Mouse (Mus musculus) kidney, postnatal 0 days (tissue): ENCODE measurements around the gene Thoc7. TPM values are rescaled to one million over a fixed set of nuclear protein-coding genes. Genes with fewer than 3 reads are reported as not detected.

Experiments
- ATAC-seq: fragments of 200-750 bp; cut with Nextera tagmentation; replicated peaks from 2 replicates; pipeline ENCODE4 v1.8.0; 2017; ENCODE audit warnings: low read depth, moderate number of reproducible peaks, moderate TSS enrichment, moderate library complexity; ENCODE audit not compliant: low FRiP score
- DNase-seq: peaks from one replicate; pipeline ENCODE4 v3.0.0-alpha.2; 2016; ENCODE audit warnings: low spot score
- H3K27ac ChIP-seq: fragments of 300-500 bp; sonication (generic); 2 replicates; pipeline ENCODE4 v1.5.1; 2014; ENCODE audit warnings: mild to moderate bottlenecking
- H3K27me3 ChIP-seq: fragments of 300-500 bp; sonication (generic); 2 replicates; pipeline ENCODE4 v1.6.1; 2014; ENCODE audit warnings: low read length, mixed read lengths; ENCODE audit not compliant: insufficient read depth
- H3K36me3 ChIP-seq: fragments of 300-500 bp; sonication (generic); 2 replicates; pipeline ENCODE4 v1.6.1; 2014; ENCODE audit warnings: low read length, mixed read lengths; ENCODE audit not compliant: insufficient read depth
- H3K4me1 ChIP-seq: fragments of 300-500 bp; sonication (generic); replicated peaks from 2 replicates; pipeline ENCODE4 v1.6.1; 2014; ENCODE audit warnings: antibody characterized with exemption, low read length, mixed read lengths; ENCODE audit not compliant: insufficient read depth
- H3K4me2 ChIP-seq: fragments of 300-500 bp; sonication (generic); 2 replicates; pipeline ENCODE4 v1.6.1; 2014; ENCODE audit warnings: mild to moderate bottlenecking, low read length, moderate library complexity, mixed read lengths
- H3K4me3 ChIP-seq: fragments of 300-500 bp; sonication (generic); replicated peaks from 2 replicates; pipeline ENCODE4 v1.5.1; 2014; ENCODE audit warnings: low read depth, low read length
- H3K9ac ChIP-seq: fragments of 300-500 bp; sonication (generic); 2 replicates; pipeline ENCODE4 v1.6.1; 2014; ENCODE audit warnings: low read depth, low read length
- H3K9me3 ChIP-seq: fragments of 300-500 bp; sonication (generic); replicated peaks from 2 replicates; pipeline ENCODE4 v1.6.1; 2016; ENCODE audit warnings: low read length, inconsistent platforms, mixed read lengths
- CTCF ChIP-seq: IDR thresholded peaks from 2 replicates; pipeline ENCODE4 v1.5.1; 2016; ENCODE audit warnings: antibody characterized with exemption, low read depth, mild to moderate bottlenecking, moderate library complexity
- WGBS: fragments of 180-500 bp; shearing (Covaris S2); extraction: QIAGEN DNeasy Blood & Tissue Kit; methylation state at CpG from one replicate; pipeline ENCODE4 v1.1.7; 2014; 5-methylcytosine and 5-hydroxymethylcytosine counted together
- polyA plus RNA-seq: library from polyadenylated mRNA; unstranded; fragments of >200 nt; fragmentation: Nextera tagmentation; extraction: Ambion mirVana; gene quantifications from 2 replicates; pipeline ENCODE4 v1.2.1, GENCODE M21; 2015

Gene Thoc7
- 211 and 212 TPM in 2 replicates for polyA plus RNA-seq

DNA sequence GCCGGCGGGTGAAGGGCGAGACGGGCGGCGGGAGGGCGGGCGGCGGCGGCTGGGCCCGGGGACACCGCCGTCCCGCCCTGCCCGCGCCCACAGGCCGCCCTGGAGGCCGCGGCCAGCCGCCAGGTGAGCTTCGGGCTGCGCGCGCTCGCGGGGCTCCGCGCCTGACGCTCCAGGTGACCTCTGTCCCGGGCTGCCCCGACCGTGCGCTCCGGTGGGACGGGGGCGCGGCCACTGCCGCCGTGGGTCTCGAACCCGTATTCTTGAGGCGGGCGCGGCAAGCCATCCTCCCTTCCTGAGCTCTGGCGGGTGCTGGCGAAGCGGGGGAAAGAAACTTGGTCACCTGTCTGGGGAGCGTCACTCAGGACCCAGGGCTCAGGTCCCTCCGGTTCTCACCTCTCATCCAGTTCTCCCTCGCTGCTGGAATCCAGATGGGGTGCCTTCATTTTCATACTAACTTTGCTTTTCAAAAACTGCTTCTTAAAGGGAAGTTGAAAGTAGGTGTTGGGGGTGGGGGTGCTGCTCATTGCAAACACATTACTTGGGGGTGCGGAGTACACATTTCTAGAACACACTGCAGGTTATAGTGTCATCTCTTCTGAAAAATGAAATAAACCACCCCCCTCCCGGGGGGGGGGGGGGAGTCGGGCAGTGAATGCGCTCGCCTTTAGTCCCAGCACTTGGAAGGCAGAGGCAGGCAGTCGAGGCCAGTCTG lies at the start of gene Thoc7, which contains the start of gene Atxn7:
TSS of gene Thoc7 (minus strand) at position 452 of the 712 bp plus-strand sequence.
TSS of gene Atxn7 (plus strand) at position 40 of the 712 bp plus-strand sequence.
- Histone ChIP-seq H3K36me3 (no peaks in the 10 kb centered on the region), H3K9ac (peak within 1 kb of the TSS; percentile 97), H3K4me3 (peak within 1 kb of the TSS; percentile 83), H3K27ac (peak within 1 kb of the TSS; percentile 89), H3K4me2 (peak within 1 kb of the TSS; percentile 75), H3K4me1 (no peaks in the 10 kb centered on the region; the same call in 1 of the 2 replicates), H3K9me3 (no peaks in the 10 kb centered on the region), H3K27me3 (no peaks in the 10 kb centered on the region)
- 4% methylated on average over 37 of the region's 56 CpGs for WGBS
- ATAC-seq (peak; percentile 71), DNase-seq (peak; percentile 52)
- no peak for TF ChIP-seq CTCF

DNA sequence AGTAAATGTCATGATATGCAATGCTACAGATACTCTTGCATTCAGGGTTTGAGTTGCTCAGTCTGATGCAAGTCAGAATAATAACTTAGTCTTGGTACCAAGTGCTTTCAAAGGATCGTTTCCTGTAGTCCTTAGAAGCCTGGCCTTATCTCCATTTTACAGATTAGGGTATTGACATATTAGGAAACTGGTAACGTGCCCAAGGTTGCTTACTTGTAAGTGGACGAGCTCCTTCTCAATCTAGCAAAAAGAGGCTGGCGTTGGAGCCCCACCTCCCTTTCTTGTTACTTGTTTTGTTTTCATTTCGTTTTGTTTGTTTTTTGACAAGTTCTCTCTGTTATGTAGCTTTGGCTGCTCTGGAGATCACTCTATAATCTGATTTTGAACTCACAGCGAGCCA lies 48.1 kb upstream of the Thoc7 start:
- no peak for TF ChIP-seq CTCF
- 78% methylated on average over 6 of the region's 6 CpGs for WGBS
- H3K27ac ChIP-seq: no peak overlapping the region
- no peak overlapping the region for H3K4me3 ChIP-seq
- no peak overlapping the region for H3K9ac ChIP-seq
- no peaks in the 10 kb centered on the region for H3K36me3 ChIP-seq
- peaks cover 3% of the 10 kb centered on the region; the same call in 1 of the 2 replicates for H3K4me1 ChIP-seq
- H3K4me2 ChIP-seq: no peak overlapping the region
- no peaks in the 10 kb centered on the region for H3K27me3 ChIP-seq
- no peak for ATAC-seq
- no peaks in the 10 kb centered on the region for H3K9me3 ChIP-seq
- DNase-seq: no peak

DNA sequence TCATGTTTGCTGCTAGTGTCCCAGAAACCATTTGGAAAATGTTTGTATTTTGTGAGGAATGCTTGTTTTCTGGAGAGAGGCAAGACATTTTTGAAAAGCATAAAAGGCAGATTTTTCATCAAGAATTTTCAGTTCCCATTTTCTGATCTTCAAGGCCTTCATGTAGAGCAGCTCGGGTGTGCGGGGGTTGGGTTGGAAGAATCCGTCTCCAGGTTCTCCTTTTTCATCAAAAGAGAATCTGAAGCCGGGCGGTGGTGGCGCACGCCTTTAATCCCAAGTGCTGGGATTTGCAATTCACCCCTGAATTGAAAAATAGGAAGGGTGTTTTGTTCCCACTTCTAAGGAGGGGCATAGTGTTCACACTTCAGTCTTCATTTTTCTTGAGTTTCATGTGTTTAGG lies 41.1 kb upstream of the Thoc7 start:
- no peak overlapping the region for H3K4me2 ChIP-seq
- no peaks in the 10 kb centered on the region for H3K4me1 ChIP-seq
- no peaks in the 10 kb centered on the region for H3K27me3 ChIP-seq
- no peak for TF ChIP-seq CTCF
- DNase-seq: no peak
- no peak for ATAC-seq
- 98% methylated on average over 7 of the region's 7 CpGs for WGBS
- no peak overlapping the region for H3K27ac ChIP-seq
- no peak overlapping the region for H3K9ac ChIP-seq
- H3K4me3 ChIP-seq: no peak overlapping the region
- H3K9me3 ChIP-seq: no peaks in the 10 kb centered on the region
- no peaks in the 10 kb centered on the region for H3K36me3 ChIP-seq

DNA sequence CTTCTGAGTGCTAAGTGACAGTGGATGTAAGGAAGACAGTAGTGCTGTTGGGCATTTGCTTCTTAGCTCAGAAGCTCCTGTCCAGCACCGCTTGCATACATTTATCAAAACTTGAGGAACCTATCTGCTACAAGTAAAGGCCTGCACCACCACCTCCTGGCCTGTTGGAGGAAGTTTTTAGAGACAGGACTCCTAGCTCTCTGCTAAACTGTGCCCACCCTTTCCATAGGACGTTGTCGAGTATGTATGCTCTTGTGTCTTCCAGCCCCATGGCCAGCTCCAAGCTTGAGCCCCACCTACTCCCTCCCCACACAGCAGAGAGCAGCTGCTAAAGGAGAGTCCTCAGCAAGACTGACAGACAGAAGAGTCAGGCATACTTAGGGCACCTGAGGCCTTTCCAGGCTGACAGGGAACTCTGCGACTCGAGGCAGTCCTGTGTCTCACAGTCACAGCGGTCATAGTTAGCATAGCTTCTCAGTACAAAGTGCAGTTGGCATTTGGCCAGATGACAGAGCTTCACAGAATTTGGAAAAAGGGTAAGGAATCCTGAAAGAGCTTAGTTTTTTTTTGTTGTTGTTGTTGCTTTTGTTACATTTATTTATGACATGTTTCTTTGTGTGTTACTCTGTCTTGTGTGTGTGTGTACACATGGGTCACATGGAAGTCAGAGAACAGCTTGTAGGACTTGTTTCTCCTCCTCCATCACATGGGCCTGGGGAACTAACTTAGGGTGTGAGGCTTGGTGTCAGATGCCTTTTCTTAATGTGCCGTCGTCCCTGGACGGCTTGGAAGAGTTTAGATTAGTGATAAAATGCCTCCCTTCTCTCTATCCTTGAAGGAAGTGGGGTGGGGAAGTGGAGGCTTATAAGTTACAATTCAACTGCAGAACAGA lies 33.8 kb upstream of the Thoc7 start:
- 46% methylated on average over 9 of the region's 9 CpGs for WGBS
- Histone ChIP-seq H3K9me3 (no peaks in the 10 kb centered on the region), H3K36me3 (no peaks in the 10 kb centered on the region), H3K27ac (peak overlapping the region; percentile 42; the same call in 1 of the 2 replicates), H3K4me1 (no peaks in the 10 kb centered on the region), H3K27me3 (no peaks in the 10 kb centered on the region), H3K4me2 (no peak overlapping the region), H3K9ac (no peak overlapping the region), H3K4me3 (no peak overlapping the region)
- TF ChIP-seq CTCF: peak; percentile 58
- ATAC-seq: peak; percentile 85
- DNase-seq: peak; percentile 63

DNA sequence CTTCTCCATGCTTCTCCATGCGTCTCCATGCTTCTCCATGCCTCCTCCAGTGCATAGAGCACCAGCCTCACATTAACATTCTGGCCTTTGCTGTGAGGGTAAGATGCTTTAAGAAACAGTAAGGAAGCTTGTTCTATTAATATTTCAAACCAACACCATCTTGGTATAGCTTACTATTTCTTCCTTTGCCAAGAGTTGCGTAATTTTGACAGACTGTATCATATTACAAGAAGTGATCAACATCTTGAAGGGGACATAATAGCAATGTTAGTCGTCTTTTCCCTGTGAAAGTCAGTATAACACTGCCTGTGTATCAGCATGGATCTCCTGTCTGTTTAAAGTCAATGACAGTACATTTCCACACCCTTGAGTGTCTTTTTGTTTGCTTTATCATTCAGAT lies 29.1 kb upstream of the Thoc7 start:
- no peak overlapping the region for H3K4me3 ChIP-seq
- no peaks in the 10 kb centered on the region for H3K9me3 ChIP-seq
- H3K4me2 ChIP-seq: no peak overlapping the region
- no peaks in the 10 kb centered on the region for H3K27me3 ChIP-seq
- no peak for ATAC-seq
- no peaks in the 10 kb centered on the region for H3K36me3 ChIP-seq
- no peak for DNase-seq
- WGBS: 81% methylated on average over 3 of the region's 3 CpGs
- H3K9ac ChIP-seq: no peak overlapping the region
- no peaks in the 10 kb centered on the region for H3K4me1 ChIP-seq
- no peak for TF ChIP-seq CTCF
- no peak overlapping the region for H3K27ac ChIP-seq

DNA sequence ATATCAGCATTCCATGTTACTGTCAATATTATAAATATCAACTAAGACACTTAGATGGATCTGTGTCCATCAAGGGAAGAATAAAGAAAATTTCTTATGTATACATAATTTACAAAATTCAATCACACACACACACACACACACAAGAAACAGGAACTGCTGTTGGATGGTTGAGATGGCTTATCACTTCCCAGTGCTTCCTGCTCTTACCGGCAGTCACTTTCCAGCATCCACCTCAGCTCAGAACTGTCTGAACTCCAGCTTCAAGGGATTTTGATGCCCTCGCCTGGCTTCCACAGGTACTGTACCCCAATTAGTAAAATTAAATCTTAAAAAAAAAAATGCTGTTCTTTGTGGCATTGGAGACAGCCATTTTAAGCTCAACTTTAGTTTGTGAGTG lies 26.7 kb upstream of the Thoc7 start:
- no peaks in the 10 kb centered on the region for H3K9me3 ChIP-seq
- no peak for ATAC-seq
- H3K4me3 ChIP-seq: no peak overlapping the region
- H3K4me2 ChIP-seq: no peak overlapping the region
- no peak for DNase-seq
- H3K9ac ChIP-seq: no peak overlapping the region
- peak; percentile 27; the same call in 1 of the 2 replicates for TF ChIP-seq CTCF
- WGBS: 60% methylated on average over 2 of the region's 2 CpGs
- no peaks in the 10 kb centered on the region for H3K27me3 ChIP-seq
- H3K27ac ChIP-seq: no peak overlapping the region
- H3K36me3 ChIP-seq: no peaks in the 10 kb centered on the region
- H3K4me1 ChIP-seq: no peaks in the 10 kb centered on the region
